Mouse (Mus musculus) fibroblast of lung, adult 2 months (primary cell): ENCODE data around the gene Hoxb6.

Source experiments
- DNase-seq: peaks from one replicate; pipeline ENCODE4 v3.0.0-alpha.2; 2011; ENCODE audit warnings: low read depth

The Hoxb6 gene

DNA sequence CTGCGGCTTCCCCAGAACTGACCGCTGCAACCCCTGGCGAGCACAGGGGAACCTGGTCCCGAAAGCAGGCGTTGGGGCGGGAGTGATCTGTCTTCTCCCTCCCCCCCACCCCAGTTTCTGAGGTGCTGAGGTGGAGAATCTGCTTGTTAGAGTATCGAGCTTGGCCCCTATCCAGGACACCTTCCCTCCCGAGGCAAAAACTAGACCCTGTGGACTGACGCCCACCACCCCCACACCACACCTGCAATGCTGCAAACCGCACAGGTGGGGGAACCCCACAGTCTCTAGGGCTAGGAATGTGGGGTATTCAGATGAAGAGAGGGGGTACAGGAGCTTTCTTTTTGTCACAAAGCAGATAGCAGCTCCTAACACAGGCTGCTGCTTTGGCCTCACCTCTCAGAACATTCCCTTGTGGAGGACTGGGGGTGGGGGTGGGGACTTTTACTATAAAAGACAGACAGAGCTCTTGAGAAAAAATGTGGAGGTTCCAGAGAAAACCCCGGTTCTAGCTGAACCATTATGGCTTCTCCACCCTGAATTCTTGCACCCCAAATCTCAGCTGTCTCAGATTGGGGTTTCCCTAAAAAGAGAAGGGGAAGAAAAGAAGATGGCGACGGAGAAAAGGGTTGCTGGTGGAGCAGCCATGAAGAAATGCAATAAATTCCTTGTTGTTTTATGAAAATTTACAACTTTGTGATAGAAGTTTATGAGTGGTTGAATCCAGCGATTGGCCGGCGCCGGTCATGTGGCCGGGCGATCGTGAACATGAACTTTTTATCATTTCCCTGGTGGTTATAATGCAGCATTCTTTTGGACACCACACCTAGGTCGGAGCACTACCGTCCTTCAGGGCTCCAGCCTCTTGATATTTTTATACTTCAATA, at the start of gene Hoxb6:
Hoxb6 (plus strand) TSS at position 796 of the 884 bp plus-strand sequence.
- DNase-seq: no peak

DNA sequence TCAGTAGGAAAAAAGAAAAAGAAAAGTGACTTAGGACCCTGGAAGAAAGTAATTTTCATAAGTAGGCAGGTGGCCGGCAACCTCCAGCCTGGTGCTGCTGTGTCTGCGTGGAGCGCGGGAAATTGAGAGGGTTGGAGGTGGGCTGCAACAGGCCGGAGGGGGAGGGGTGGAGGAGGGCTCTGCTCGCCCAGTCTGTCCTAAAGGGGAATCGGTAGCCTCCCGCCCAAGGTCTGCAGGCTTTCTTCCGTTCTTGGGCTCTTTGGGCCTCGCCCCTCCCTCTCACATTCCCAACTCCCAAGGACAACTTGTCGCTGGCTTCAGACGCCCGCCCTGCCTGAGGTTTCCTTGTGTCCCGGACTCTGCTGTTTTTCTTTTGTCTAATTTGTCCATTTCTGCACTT, 41.4 kb upstream of the Hoxb6 start:
- DNase-seq: no peak

GRCm38 (mm10) chr11:96251480-96252031, 40.7 kb upstream of the Hoxb6 start:
- no peak for DNase-seq

DNA sequence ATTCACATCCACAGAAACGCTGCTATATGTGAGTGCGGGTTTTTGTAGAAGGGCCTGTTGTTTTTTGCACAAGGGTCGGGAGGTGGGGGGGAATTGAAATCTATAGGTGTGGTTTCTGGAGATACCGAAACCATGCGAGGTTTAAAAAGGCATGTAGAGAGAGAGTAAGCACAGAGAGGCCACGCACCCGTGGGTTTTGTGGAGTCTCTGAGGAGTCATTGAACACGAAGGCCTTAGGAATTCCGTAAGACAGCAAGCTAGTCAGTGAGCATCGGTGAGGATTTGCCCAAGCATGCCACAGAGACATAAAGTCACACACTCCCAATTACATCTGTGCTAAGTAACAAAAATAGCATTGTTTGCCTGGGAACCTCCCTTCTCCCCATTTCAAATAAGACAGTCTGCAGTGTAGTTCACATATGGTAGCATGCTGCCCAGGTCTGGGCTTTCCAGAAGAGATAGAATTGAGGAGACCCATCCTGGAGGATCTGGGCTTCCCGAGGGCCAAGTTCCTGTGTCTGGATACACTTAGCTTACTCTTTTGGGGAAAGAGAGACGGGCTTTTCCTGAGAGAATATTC, 39.6 kb upstream of the Hoxb6 start:
- DNase-seq: no peak

- DNase-seq: no peak
These were observed 38.1 kb upstream of the Hoxb6 start for GRCm38 (mm10) chr11:96254221-96254620.

DNA sequence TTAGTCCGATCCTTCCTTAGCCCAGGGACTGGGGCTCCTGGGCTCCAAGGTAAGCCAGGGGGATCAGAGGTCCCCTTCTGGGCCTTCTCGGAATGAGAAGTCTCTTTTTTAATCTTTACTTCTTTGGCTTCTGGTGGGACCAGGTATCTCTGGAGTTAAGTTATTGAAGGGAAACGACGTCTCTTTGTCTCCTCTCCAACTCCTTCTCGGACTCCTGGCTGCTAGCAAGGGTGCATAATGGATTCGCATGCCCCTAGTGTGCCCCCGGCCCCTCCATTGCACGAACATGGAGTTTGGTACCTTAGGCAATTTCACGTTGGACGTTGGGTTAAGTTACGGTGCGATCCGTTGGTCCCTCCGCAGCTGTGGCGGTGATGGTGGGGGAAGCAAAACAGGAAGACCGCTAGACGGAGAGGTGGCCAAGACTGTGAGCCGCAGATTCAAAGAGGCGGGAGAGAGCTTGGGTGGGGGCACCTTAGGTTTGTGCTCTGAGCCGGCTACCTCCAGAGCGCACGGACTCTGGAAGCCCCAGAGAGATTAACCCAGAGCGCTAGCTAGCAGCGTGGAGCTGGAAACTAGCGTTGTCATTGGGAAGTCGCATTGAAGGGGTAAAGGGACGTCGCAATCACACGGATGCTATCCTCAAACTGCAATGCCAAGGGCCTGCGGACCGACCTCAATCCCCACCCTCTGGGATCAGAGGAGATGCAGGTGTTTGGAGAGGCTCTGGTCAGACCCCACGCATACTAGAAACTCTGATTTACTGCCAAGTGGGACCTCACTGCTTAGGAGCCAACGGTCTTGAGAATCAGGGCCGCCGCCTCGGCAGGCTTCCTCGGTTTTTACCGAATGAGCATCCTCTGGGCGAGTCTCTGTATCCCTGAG, 36.9 kb upstream of the Hoxb6 start:
- DNase-seq: no peak

DNA sequence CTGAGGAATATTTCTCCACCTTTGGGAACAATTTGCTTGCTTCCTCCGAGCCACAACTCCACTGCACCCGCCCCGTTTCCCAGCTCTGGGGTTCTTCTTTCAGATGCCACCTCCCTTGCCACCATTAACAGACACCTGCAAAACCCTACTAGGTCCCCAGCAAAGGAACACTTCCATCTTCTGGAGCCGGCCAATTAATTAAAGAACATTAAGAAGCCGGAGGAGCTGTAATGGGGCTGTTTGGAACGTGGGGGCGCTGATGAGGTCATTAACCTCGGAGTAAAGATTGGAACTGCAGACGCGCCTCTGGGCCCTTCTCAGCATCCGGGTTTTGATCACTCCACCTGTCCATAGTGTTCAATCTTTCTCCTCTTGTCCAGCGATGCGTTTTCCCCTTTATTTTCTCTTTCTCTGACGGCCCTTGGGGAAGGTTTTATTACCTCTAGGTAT, 36.3 kb upstream of the Hoxb6 start:
- DNase-seq: no peak

GRCm38 (mm10) chr11:96257141-96257540, 35.1 kb upstream of the Hoxb6 start:
- no peak for DNase-seq

DNA sequence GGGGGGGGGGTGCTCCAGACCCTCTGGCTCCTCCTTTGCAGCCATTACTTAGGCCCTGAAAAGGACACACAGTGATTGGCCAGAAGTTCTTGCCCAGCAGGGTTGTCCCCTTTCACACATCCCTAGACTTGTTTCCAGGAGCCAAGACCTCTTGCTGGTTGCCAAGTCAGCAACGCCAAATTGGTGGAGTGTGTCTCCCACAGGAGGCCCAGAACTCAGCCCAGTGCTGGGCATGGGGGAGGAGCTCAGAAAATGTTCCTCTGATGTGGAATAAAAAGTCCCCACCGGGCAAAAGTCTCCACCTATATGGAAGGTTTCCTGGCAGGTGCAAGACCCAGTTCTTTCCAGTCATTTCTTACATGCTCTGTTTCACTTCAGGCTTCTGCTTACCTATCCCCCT, 33.2 kb upstream of the Hoxb6 start:
- no peak for DNase-seq

DNA sequence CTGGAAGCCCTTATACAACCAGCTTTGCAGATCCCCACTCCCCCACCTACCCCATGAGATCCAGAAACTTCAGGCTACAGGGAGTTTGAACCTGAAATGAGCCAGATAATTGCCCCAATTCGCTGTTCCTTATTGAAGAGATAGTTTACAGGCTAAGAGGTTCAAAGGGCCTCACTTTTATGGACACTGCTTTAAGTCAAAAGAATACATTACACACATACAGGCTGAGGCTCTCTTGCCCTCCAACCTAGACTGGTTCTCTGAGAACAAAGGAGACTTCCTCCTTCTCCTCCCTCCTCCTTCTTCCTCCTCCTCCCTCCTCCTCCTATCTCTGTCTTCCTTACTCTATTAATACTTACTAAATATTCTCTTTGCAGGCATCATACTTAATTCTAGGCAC, 32.8 kb upstream of the Hoxb6 start:
- DNase-seq: no peak

DNA sequence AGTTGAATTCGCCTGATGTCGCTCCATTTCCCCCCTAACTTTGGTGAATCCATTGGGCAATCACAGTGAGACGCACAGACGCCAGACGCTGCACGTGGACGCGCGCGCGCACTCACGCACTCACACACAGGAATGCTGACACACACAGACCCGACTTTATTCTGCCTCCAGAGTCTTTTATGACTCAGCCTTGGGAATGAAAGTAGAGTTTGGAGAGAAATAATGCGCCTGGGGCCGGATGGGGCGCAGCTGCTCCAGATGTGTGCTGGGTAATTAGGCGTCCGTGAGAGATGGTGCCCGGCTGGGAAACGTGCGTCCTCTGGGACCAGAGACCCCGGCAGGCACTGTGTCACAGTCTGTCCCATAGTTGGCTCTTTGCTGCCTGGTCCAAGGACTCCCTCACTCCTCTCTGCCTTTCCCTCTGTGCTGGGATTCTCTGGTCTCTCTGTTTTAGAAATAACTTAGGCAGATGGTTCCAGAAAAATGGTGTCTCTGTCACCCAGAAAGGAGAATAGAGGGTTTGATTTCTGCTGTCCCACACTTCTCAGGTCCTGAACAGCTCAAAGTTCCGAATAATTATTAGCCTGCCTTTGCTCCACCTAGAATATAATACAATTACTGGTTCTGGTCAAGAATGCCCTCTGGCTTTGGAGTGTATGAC, 31.8 kb upstream of the Hoxb6 start:
- DNase-seq: peak; percentile 25

DNA sequence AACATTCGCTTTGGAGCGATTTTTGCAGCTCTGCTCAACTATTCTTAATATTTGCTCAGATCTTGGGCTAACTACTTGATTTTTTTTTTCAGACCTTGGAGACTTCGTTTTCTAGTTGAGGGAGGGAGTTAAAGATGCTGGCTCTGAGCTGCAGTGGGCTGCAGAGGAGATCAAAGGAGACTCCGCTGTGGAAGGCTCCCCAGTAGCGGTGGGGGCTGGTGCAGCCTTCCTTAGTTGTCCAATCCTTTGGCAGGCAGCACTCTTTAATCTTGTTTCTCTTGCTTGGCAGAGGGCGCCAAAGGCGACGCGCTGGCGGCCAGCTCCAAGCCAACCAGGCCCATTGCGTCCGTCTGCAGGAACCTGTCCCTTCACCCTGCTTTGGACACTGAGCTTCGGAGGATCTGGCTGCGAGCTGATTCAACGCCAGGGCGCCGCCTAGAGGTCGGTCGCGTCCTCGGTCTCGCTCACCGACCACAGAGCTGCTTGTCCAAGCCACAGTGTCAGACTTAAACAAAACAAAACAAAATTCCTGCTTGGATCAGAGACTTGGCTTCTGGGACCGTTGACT, 30.9 kb upstream of the Hoxb6 start:
- no peak for DNase-seq

GRCm38 (mm10) chr11:96262262-96262830, 29.9 kb upstream of the Hoxb6 start:
- no peak for DNase-seq

- DNase-seq: no peak
These were observed 28.5 kb upstream of the Hoxb6 start for GRCm38 (mm10) chr11:96263636-96264389.

DNA sequence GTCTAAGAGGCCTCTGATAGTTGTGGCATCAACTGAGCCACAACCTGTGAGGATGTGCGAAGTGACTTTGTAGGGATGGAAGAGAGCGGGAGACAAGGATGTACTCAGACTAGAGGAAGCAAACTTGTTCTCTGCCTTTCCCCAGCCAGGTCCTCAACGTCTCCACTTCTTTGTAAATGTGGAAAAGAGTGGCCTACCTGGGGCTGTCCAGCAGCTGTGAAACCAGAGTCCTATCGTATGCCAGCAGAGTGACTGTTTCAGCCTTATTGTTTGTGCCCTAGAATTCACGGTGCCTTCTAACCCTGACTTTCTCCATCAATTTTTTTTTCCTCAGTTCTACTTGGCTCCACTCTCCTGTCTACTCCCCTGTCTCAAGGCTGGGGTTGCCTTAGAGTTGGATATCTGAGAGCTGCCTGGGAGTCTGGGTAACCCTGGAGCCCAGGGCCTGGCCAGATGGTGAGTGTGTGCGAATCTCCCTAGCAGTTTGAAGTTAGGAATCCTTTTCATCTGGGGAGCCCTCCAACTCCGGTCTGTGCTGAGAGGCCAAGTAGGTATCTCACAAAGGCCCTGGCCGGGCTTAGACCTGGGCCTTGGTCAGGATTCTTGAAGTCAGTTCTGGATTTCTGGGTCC, 27.8 kb upstream of the Hoxb6 start:
- no peak for DNase-seq

GRCm38 (mm10) chr11:96265954-96266353, 26.3 kb upstream of the Hoxb6 start:
- no peak for DNase-seq

DNA sequence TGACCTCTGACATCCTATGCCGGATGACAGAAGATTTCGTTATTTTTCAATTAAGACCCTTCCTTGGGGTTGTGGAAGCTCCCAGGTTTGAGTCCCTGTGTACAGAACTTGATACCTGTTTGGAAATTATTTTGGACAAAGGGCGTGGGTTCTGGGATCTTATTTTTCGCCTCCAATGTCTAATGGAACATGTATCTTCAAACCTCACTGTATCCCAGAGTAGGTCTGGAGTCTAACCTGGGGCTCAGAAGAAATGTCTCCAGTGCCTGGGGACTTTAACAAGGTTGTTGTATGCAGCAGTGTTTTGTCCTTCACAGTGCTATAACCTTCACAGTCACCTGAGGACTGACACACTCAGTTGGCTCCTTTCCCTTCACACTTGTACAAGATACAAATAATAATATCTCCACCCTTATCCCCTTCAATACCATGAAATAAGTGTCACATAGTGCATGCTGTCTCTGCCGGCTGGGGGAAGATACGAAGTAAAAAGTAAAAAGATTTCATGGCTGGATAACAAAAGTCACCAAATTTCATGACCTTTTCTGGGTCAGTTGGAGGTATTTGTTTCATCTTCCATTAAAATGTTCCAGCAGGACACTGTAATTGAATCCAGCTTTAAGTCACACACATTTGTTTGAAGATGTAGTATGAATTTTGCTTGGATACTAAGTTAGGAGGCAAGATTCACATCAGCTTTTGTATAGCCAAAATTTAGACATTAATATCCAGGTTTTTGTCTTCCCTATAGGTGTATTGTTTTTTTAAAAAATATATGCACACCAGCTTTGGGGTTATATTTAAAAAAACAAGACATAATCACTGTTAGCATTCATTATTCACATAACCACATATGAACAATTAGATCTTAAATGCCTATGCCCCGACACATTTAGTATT, 25.0 kb upstream of the Hoxb6 start:
- DNase-seq: no peak

DNA sequence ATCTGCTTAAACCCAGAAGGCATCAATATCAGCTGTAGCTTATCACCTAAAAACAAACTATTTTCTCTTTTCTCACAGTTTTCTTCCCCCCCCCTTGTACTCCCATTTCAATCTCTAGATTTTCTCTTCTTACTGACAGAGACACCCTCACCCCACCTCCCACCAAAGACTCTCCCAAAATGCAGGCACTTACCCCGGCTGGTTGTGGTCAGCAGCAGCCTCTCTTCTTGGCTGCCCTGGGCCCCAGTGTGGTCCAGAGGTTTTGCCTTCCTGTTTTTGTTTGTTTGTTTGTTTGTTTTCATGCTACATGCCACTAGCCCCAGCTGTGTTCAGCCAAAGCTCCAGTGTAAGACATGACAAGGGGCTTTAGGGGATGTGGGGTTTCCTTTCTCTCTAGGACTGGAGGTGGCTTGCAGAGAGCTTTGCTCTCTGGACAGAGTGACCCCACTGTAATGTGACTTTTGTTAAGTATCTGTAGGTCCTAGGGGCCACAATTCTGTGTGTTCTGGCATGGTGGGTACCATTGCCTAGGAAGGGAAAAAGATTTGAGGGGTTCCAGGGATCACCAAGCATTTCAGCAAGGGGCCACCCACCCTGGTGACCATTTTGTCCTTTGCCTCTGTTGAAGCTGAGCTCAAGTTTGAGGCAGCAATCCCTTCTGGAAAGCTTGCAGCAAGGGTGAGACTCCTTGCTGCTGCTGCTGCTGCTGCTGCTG, 24.1 kb upstream of the Hoxb6 start:
- DNase-seq: no peak
